Mouse (Mus musculus) ovary, adult 2 months (tissue): ENCODE data around the gene Ube2dnl2. TPM values are rescaled to one million over a fixed set of nuclear protein-coding genes. Genes with fewer than 3 reads are reported as not detected.

Source experiments
- polyA plus RNA-seq: library from polyadenylated mRNA; depleted of rRNA; stranded (reverse); fragments of >200 nt; gene quantifications from 2 replicates; pipeline ENCODE4 v1.2.3, GENCODE M21; 2012; rRNA removed

The Ube2dnl2 gene
- polyA plus RNA-seq = not detected in 2 replicates

DNA sequence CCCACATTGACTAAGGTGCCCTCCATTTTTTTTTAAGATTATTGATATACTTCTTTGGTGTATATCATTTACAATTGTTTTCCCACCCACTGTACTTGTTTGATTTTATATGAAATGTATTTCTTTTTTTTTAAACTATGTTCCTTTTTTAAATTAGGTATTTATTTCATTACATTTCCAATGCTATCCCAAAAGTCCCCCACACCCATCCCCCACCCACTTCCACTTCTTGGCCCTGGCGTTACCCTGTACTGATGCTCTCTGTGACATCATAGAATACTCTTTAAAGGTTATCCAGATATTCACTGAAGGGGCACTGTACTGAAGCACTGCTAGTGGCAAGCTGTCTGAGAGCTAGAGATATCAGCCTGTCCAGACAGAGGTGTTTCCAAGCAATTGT, at the start of gene Ube2dnl2:
Ube2dnl2 (plus strand) TSS at position 301 of the 400 bp plus-strand sequence.

DNA sequence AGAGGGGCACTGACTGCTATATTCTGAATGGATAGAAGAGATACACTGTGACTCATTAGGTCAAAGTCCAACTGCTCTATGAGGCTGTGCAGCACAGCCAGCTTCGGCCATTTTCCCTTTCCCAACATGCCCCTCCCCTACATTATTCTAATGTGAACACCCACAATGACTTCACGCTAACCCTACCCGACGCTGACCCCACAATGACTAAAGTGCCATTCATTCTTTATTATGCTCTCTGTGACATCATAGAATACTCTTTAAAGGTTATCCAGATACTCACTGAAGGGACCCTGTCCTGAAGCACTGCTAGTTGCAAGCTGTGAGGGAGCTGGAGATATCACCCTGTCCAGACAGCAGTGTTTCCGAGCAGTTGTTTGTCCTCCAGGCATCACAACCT, 2.7 kb upstream of the Ube2dnl2 start, which contains the start of gene Ube2dnl1:
Ube2dnl1 (plus strand) TSS at position 301 of the 400 bp plus-strand sequence.

Other genes with a start within 250 kb of the Ube2dnl2 start
- gene Ube2dnl1, start 2.6 kb upstream of the Ube2dnl2 start, polyA plus RNA-seq = not detected in 2 replicates